Mouse (Mus musculus): ENCODE results near the gene Celsr2. TPM values are rescaled to one million over a fixed set of nuclear protein-coding genes. Genes with fewer than 3 reads are reported as not detected.
A peak's percentile ranks its signal among the peaks of the same experiment; 100 is the strongest.

Gene Celsr2
- polyA plus RNA-seq, 1 experiment from 2014 or later: 11.0 TPM

DNA sequence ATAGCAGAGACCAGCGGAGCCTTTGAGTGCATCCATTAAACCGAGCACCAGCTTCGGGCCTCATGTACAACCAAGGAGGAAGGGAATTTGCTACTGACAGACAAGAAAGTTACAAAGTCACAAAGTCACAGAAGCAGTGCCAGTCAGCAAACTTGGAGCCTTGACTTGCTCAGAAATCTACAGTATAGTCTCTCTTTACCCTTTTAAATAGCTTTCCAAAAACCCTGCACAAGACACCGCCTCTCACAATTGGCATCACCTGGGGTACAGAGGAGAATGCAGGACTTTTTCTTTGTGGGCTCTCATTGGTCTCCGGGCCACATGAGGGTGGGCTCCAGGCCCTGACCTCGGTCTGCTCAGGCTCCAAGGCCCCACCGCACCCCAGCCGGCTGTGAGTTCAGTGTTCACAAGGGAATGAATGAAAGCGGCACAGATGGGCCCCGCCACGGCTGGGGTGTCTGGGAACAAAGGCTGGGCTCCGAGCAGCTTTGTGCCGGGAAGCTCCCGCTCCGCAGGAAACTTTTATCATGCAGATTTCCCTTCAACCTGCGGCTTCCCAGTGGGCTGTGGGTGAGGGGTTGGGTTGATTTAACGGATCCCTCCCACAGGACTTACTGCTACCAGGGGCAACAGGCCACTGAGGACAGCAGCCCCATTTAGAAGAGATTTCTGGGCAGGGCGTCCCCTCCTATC, 18.0 kb upstream of the Celsr2 start:
- ATAC-seq (ENCODE audit: insufficient number of reproducible peaks, insufficient read depth, low FRiP score, low TSS enrichment): peak; percentile 73
- Histone ChIP-seq H3K9me3 (no peaks in the 10 kb centered on the region), H3K27ac (peak overlapping the region; percentile 69; the same call in 1 of the 2 replicates), H3K4me1 (no peaks in the 10 kb centered on the region), H3K36me3 (peaks cover 74% of the 10 kb centered on the region), H3K4me2 (replicated peaks) (no peak overlapping the region), H3K27me3 (no peaks in the 10 kb centered on the region), H3K9ac (no peak overlapping the region), H3K4me3 (no peak overlapping the region)
- 38% methylated on average over 18 of the region's 18 CpGs for WGBS

- Histone ChIP-seq H3K4me2 (replicated peaks) (no peak overlapping the region), H3K27me3 (no peaks in the 10 kb centered on the region), H3K27ac (peak overlapping the region; percentile 69; the same call in 1 of the 2 replicates), H3K4me3 (no peak overlapping the region), H3K4me1 (no peaks in the 10 kb centered on the region), H3K36me3 (peaks cover 80% of the 10 kb centered on the region), H3K9ac (no peak overlapping the region), H3K9me3 (no peaks in the 10 kb centered on the region)
- 81% methylated on average over 13 of the region's 13 CpGs for WGBS
- ATAC-seq (ENCODE audit: insufficient number of reproducible peaks, insufficient read depth, low FRiP score, low TSS enrichment): no peak
Observed at GRCm38 (mm10) chr3:108432542-108433187, 17.3 kb upstream of the Celsr2 start.

DNA sequence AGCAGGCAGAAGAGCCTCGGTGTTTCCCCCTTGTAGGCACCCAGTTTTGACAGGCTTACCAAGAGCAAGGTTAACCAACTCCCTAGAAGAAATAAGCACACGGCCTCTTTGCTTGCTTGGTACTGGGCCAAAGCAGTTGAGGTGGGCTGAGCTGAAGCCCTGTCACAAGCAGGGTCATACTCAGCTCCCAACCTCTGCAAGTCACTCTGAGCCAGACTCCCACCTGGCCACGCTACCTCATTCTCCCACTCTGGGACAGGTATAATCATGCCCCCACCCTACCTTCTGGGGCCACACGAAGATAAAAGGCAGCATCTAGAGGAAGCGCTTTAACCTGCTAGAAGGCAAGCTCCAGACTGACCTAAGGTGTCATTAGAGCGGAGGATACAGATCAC, 10.3 kb upstream of the Celsr2 start:
- ATAC-seq (ENCODE audit: insufficient number of reproducible peaks, insufficient read depth, low FRiP score, low TSS enrichment): no peak
- 0 out of 2 replicates have a peak overlapping the region, but pooled peaks have one; percentile 23 for H3K27ac ChIP-seq
- H3K4me2 ChIP-seq (replicated peaks): no peak overlapping the region
- peaks cover 55% of the 10 kb centered on the region for H3K36me3 ChIP-seq
- H3K9me3 ChIP-seq: no peaks in the 10 kb centered on the region
- H3K9ac ChIP-seq: no peak overlapping the region
- peaks cover 13% of the 10 kb centered on the region for H3K4me1 ChIP-seq
- WGBS: 86% methylated on average over 6 of the region's 6 CpGs
- no peak overlapping the region for H3K4me3 ChIP-seq
- H3K27me3 ChIP-seq: no peaks in the 10 kb centered on the region

GRCm38 (mm10) chr3:108424944-108425623, 9.7 kb upstream of the Celsr2 start:
- no peak for ATAC-seq (ENCODE audit: insufficient number of reproducible peaks, insufficient read depth, low FRiP score, low TSS enrichment)
- Histone ChIP-seq H3K27me3 (no peaks in the 10 kb centered on the region), H3K27ac (0 out of 2 replicates have a peak overlapping the region, but pooled peaks have one; percentile 23), H3K9ac (no peak overlapping the region), H3K36me3 (peaks cover 52% of the 10 kb centered on the region), H3K4me3 (no peak overlapping the region), H3K4me2 (replicated peaks) (no peak overlapping the region), H3K9me3 (no peaks in the 10 kb centered on the region), H3K4me1 (peaks cover 13% of the 10 kb centered on the region)
- WGBS: 68% methylated on average over 7 of the region's 7 CpGs

GRCm38 (mm10) chr3:108423844-108424801, 8.8 kb upstream of the Celsr2 start:
- Histone ChIP-seq H3K27me3 (no peaks in the 10 kb centered on the region), H3K36me3 (peaks cover 43% of the 10 kb centered on the region), H3K4me3 (no peak overlapping the region), H3K4me1 (peaks cover 13% of the 10 kb centered on the region), H3K4me2 (replicated peaks) (peak overlapping the region; percentile 35), H3K9me3 (no peaks in the 10 kb centered on the region), H3K27ac (peak overlapping the region; percentile 37; the same call in 1 of the 2 replicates), H3K9ac (0 out of 2 replicates have a peak overlapping the region, but pooled peaks have one; percentile 42)
- peak; percentile 70 for ATAC-seq (ENCODE audit: insufficient number of reproducible peaks, insufficient read depth, low FRiP score, low TSS enrichment)
- 21% methylated on average over 11 of the region's 11 CpGs for WGBS

- Histone ChIP-seq H3K4me1 (peaks cover 13% of the 10 kb centered on the region), H3K9me3 (no peaks in the 10 kb centered on the region), H3K27ac (no peak overlapping the region), H3K4me2 (replicated peaks) (no peak overlapping the region), H3K9ac (no peak overlapping the region), H3K36me3 (peaks cover 32% of the 10 kb centered on the region), H3K4me3 (no peak overlapping the region), H3K27me3 (no peaks in the 10 kb centered on the region)
- WGBS: 38% methylated on average over 6 of the region's 6 CpGs
- ATAC-seq (ENCODE audit: insufficient number of reproducible peaks, insufficient read depth, low FRiP score, low TSS enrichment): no peak
Observed at GRCm38 (mm10) chr3:108423006-108423405, 7.7 kb upstream of the Celsr2 start.

DNA sequence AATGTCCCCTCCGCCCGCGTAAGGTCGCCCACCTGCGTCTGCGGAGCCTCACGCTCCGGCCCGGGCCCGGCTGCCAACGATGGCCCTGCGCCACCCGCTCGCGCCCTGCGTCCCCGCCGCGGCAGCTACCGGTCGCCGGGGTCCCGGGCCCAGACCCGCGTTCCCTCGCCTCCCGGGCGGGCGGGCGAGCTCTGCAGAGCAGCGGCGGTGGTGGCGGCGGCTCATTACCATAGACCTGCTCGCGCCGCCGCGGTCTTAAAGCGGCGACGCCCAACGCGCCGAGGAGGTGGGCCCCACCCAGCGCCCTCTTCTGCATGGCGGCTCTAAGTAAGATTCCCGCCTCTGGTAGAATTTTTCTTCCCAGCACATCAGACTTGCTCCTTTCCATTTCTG, 475 bp upstream of the Celsr2 start:
- Histone ChIP-seq H3K4me2 (replicated peaks) (peak overlapping the region; percentile 99), H3K27me3 (peaks cover 21% of the 10 kb centered on the region), H3K4me3 (peak overlapping the region; percentile 82), H3K9ac (peak overlapping the region; percentile 82), H3K9me3 (peaks cover 13% of the 10 kb centered on the region), H3K4me1 (peaks cover 18% of the 10 kb centered on the region), H3K27ac (peak overlapping the region; percentile 63; the same call in 1 of the 2 replicates), H3K36me3 (peaks cover 27% of the 10 kb centered on the region)
- ATAC-seq (ENCODE audit: insufficient number of reproducible peaks, insufficient read depth, low FRiP score, low TSS enrichment): peak; percentile 70
- under 1% methylated on average over 48 of the region's 48 CpGs for whole genome bisulfite sequencing

DNA sequence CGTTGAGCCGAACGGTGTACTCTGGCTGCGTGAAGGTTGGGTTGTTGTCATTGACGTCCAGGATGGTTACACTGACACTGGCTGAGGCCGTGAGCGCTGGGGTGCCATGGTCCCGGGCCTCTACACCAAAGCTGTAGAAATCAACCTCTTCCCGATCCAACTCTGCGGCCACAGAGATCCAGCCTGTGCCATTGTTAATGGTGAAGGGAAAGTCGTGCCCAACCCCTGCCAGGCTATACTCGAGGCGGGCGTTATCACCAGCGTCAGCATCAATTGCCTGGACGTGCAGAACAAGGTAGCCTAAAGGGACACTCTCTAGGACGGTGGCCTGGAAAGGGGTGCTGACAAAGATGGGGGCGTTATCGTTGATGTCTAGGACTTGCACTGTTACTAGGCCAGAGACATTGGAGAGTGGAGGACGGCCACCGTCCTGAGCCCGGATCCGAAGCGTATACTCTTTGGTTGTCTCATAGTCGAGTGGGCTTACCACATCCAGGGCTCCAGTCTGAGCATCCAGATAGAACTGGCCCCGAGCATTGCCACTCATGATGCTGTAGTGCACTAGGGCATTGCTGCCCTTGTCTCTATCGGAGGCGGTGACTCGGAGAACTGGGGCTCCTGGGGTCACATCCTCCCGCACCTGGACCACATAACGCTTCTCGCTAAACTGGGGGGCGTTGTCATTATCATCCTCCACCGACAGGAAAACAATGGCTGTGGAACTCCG, 1.6 kb downstream of the Celsr2 start:
- no peak for ATAC-seq (ENCODE audit: insufficient number of reproducible peaks, insufficient read depth, low FRiP score, low TSS enrichment)
- Histone ChIP-seq H3K27me3 (peaks cover 21% of the 10 kb centered on the region), H3K4me3 (no peak overlapping the region), H3K9ac (no peak overlapping the region), H3K36me3 (peaks cover 30% of the 10 kb centered on the region), H3K9me3 (peaks cover 13% of the 10 kb centered on the region), H3K4me2 (replicated peaks) (no peak overlapping the region), H3K4me1 (peaks cover 29% of the 10 kb centered on the region), H3K27ac (no peak overlapping the region)
- WGBS: 95% methylated on average over 35 of the region's 35 CpGs

DNA sequence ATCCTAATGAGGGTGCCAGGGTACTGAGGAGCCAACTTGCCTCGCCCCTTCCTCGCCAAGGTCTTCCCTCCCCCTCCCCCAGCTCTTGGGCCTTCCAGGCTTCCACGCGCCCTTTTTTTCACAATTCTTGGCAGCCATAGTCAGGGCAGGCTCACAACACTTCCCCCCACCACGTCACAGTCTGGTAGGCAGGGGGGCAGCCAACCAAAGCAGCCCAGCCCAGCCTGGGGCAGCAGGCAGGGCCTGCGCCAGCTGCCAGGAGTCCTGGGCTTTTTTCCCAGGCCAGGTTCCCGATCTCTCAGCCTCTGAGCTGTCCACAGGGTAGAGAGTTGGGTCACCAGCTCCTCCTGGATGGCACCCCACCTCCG, 3.6 kb downstream of the Celsr2 start:
- H3K9me3 ChIP-seq: peaks cover 13% of the 10 kb centered on the region
- H3K36me3 ChIP-seq: peaks cover 31% of the 10 kb centered on the region
- no peak overlapping the region for H3K4me3 ChIP-seq
- no peak for ATAC-seq (ENCODE audit: insufficient number of reproducible peaks, insufficient read depth, low FRiP score, low TSS enrichment)
- H3K27ac ChIP-seq: peak overlapping the region; percentile 75; the same call in 1 of the 2 replicates
- H3K27me3 ChIP-seq: peaks cover 17% of the 10 kb centered on the region
- H3K4me1 ChIP-seq: peaks cover 29% of the 10 kb centered on the region
- peak overlapping the region; percentile 36; the same call in 1 of the 2 replicates for H3K9ac ChIP-seq
- WGBS: 53% methylated on average over 8 of the region's 8 CpGs
- H3K4me2 ChIP-seq (replicated peaks): peak overlapping the region; percentile 33

GRCm38 (mm10) chr3:108411026-108411753, 4.2 kb downstream of the Celsr2 start:
- 36% methylated on average over 5 of the region's 5 CpGs for WGBS
- H3K36me3 ChIP-seq: peaks cover 31% of the 10 kb centered on the region
- H3K9ac ChIP-seq: 0 out of 2 replicates have a peak overlapping the region, but pooled peaks have one; percentile 29
- no peak overlapping the region for H3K4me3 ChIP-seq
- peaks cover 29% of the 10 kb centered on the region for H3K4me1 ChIP-seq
- peak overlapping the region; percentile 33 for H3K4me2 ChIP-seq (replicated peaks)
- H3K27ac ChIP-seq: peak overlapping the region; percentile 75; the same call in 1 of the 2 replicates
- H3K9me3 ChIP-seq: peaks cover 13% of the 10 kb centered on the region
- peaks cover 12% of the 10 kb centered on the region for H3K27me3 ChIP-seq
- no peak for ATAC-seq (ENCODE audit: insufficient number of reproducible peaks, insufficient read depth, low FRiP score, low TSS enrichment)
